Mouse (Mus musculus) kidney, embryonic 15.5 days (tissue): ENCODE measurements at regions not wholly inside any gene's neighbourhood (a gene's known extent, or its start where the extent isn't known, plus 50 kb on each side); places are given as distances from the start of the nearest gene placed in this dataset.

Experiments used
- ATAC-seq: fragments of 200-750 bp; cut with Nextera tagmentation; replicated peaks from 2 replicates; pipeline ENCODE4 v1.8.0; 2017; ENCODE audit warnings: moderate TSS enrichment; ENCODE audit not compliant: low FRiP score
- H3K27ac ChIP-seq: fragments of 300-500 bp; sonication (generic); 2 replicates; pipeline ENCODE4 v1.5.1; 2015; ENCODE audit warnings: mild to moderate bottlenecking, inconsistent platforms
- H3K27me3 ChIP-seq: fragments of 300-500 bp; sonication (generic); 2 replicates; pipeline ENCODE4 v1.6.1; 2015; ENCODE audit warnings: inconsistent platforms
- H3K36me3 ChIP-seq: fragments of 300-500 bp; sonication (generic); 2 replicates; pipeline ENCODE4 v1.6.1; 2015; ENCODE audit warnings: inconsistent platforms
- H3K4me1 ChIP-seq: fragments of 300-500 bp; sonication (generic); 2 replicates; pipeline ENCODE4 v1.6.1; 2015; ENCODE audit warnings: inconsistent platforms
- H3K4me2 ChIP-seq: fragments of 300-500 bp; sonication (generic); 2 replicates; pipeline ENCODE4 v1.6.1; 2015; ENCODE audit warnings: moderate library complexity, mild to moderate bottlenecking, inconsistent platforms
- H3K4me3 ChIP-seq: fragments of 300-500 bp; sonication (generic); replicated peaks from 2 replicates; pipeline ENCODE4 v1.5.1; 2015; ENCODE audit warnings: mild to moderate bottlenecking, inconsistent platforms
- H3K9ac ChIP-seq: fragments of 300-500 bp; sonication (generic); 2 replicates; pipeline ENCODE4 v1.6.1; 2015; ENCODE audit warnings: mild to moderate bottlenecking, inconsistent platforms
- H3K9me3 ChIP-seq: fragments of 300-500 bp; sonication (generic); replicated peaks from 2 replicates; pipeline ENCODE4 v1.6.1; 2016; ENCODE audit warnings: inconsistent platforms
- WGBS: fragments of 180-500 bp; shearing (Covaris S2); methylation state at CpG from one replicate; pipeline ENCODE4 v1.1.7; 2015; ENCODE audit warnings: mixed read lengths; 5-methylcytosine and 5-hydroxymethylcytosine counted together

- H3K27ac ChIP-seq = no peak overlapping the region
- no peaks in the 10 kb centered on the region for H3K27me3 ChIP-seq
- WGBS = 89% methylated on average over 4 of the region's 4 CpGs
- H3K4me3 ChIP-seq = no peak overlapping the region
- H3K36me3 ChIP-seq = no peaks in the 10 kb centered on the region
- ATAC-seq = no peak
- H3K9me3 ChIP-seq = no peaks in the 10 kb centered on the region
- no peaks in the 10 kb centered on the region for H3K4me1 ChIP-seq
- no peak overlapping the region for H3K4me2 ChIP-seq
- no peak overlapping the region for H3K9ac ChIP-seq
Measured at GRCm38 (mm10) chr3:4744003-4744402, 1006.6 kb upstream of the Gm8797 start.

GRCm38 (mm10) chr3:4744611-4745010 lies 1006.0 kb upstream of the Gm8797 start:
- Histone ChIP-seq H3K4me3 (no peak overlapping the region), H3K27ac (no peak overlapping the region), H3K4me2 (no peak overlapping the region), H3K4me1 (no peaks in the 10 kb centered on the region), H3K27me3 (no peaks in the 10 kb centered on the region), H3K9me3 (no peaks in the 10 kb centered on the region), H3K9ac (no peak overlapping the region), H3K36me3 (no peaks in the 10 kb centered on the region)
- 91% methylated on average over 6 of the region's 6 CpGs for WGBS
- no peak for ATAC-seq

- WGBS = 86% methylated on average over 2 of the region's 2 CpGs
- no peak overlapping the region for H3K4me3 ChIP-seq
- no peak overlapping the region for H3K27ac ChIP-seq
- H3K9ac ChIP-seq = no peak overlapping the region
- H3K27me3 ChIP-seq = no peaks in the 10 kb centered on the region
- H3K9me3 ChIP-seq = no peaks in the 10 kb centered on the region
- no peaks in the 10 kb centered on the region for H3K36me3 ChIP-seq
- H3K4me2 ChIP-seq = no peak overlapping the region
- H3K4me1 ChIP-seq = no peaks in the 10 kb centered on the region
- ATAC-seq = no peak
Measured at GRCm38 (mm10) chr3:4756099-4756498, 994.5 kb upstream of the Gm8797 start.

GRCm38 (mm10) chr3:4757113-4757512 lies 993.5 kb upstream of the Gm8797 start:
- no peak for ATAC-seq
- H3K4me2 ChIP-seq = no peak overlapping the region
- H3K9me3 ChIP-seq = no peaks in the 10 kb centered on the region
- no peaks in the 10 kb centered on the region for H3K36me3 ChIP-seq
- H3K4me1 ChIP-seq = no peaks in the 10 kb centered on the region
- no peak overlapping the region for H3K27ac ChIP-seq
- H3K27me3 ChIP-seq = no peaks in the 10 kb centered on the region
- 91% methylated on average over 1 of the region's 1 CpGs for WGBS
- H3K4me3 ChIP-seq = no peak overlapping the region
- H3K9ac ChIP-seq = no peak overlapping the region

GRCm38 (mm10) chr3:4763076-4763475 lies 987.5 kb upstream of the Gm8797 start:
- no peaks in the 10 kb centered on the region for H3K4me1 ChIP-seq
- H3K4me2 ChIP-seq = no peak overlapping the region
- H3K9ac ChIP-seq = no peak overlapping the region
- no peaks in the 10 kb centered on the region for H3K36me3 ChIP-seq
- no peak overlapping the region for H3K4me3 ChIP-seq
- H3K27ac ChIP-seq = no peak overlapping the region
- no peak for ATAC-seq
- no peaks in the 10 kb centered on the region for H3K27me3 ChIP-seq
- no peaks in the 10 kb centered on the region for H3K9me3 ChIP-seq
- 85% methylated on average over 2 of the region's 2 CpGs for WGBS

- Histone ChIP-seq H3K36me3 (no peaks in the 10 kb centered on the region), H3K9me3 (no peaks in the 10 kb centered on the region)
- no peak for ATAC-seq
Measured at GRCm38 (mm10) chr3:4776632-4777031, 974.0 kb upstream of the Gm8797 start.

GRCm38 (mm10) chr3:4785160-4785559 lies 965.4 kb upstream of the Gm8797 start:
- Histone ChIP-seq H3K4me2 (no peak overlapping the region), H3K27me3 (no peaks in the 10 kb centered on the region), H3K36me3 (no peaks in the 10 kb centered on the region), H3K9me3 (no peaks in the 10 kb centered on the region), H3K4me3 (no peak overlapping the region), H3K9ac (no peak overlapping the region), H3K27ac (no peak overlapping the region), H3K4me1 (no peaks in the 10 kb centered on the region)
- no peak for ATAC-seq
- 61% methylated on average over 1 of the region's 1 CpGs for WGBS

More at GRCm38 (mm10) chr3:4776632-4777031, 974.0 kb upstream of the Gm8797 start:
- H3K4me2 ChIP-seq = no peak overlapping the region
- H3K27me3 ChIP-seq = no peaks in the 10 kb centered on the region
- no peaks in the 10 kb centered on the region for H3K4me1 ChIP-seq
- no peak overlapping the region for H3K27ac ChIP-seq
- no peak overlapping the region for H3K9ac ChIP-seq
- no peak overlapping the region for H3K4me3 ChIP-seq

GRCm38 (mm10) chr3:4793141-4793540 lies 957.5 kb upstream of the Gm8797 start:
- H3K4me1 ChIP-seq = no peaks in the 10 kb centered on the region
- H3K9me3 ChIP-seq = no peaks in the 10 kb centered on the region
- no peaks in the 10 kb centered on the region for H3K27me3 ChIP-seq
- H3K36me3 ChIP-seq = no peaks in the 10 kb centered on the region
- H3K27ac ChIP-seq = no peak overlapping the region
- H3K4me2 ChIP-seq = no peak overlapping the region
- no peak overlapping the region for H3K9ac ChIP-seq
- no peak for ATAC-seq
- whole genome bisulfite sequencing = 89% methylated on average over 2 of the region's 2 CpGs
- H3K4me3 ChIP-seq = no peak overlapping the region

- no peaks in the 10 kb centered on the region for H3K27me3 ChIP-seq
- H3K4me2 ChIP-seq = no peak overlapping the region
- H3K4me1 ChIP-seq = no peaks in the 10 kb centered on the region
- WGBS = 59% methylated on average over 6 of the region's 6 CpGs
- no peak for ATAC-seq
- no peaks in the 10 kb centered on the region for H3K9me3 ChIP-seq
- H3K27ac ChIP-seq = no peak overlapping the region
- no peak overlapping the region for H3K9ac ChIP-seq
- no peak overlapping the region for H3K4me3 ChIP-seq
- H3K36me3 ChIP-seq = no peaks in the 10 kb centered on the region
Measured at GRCm38 (mm10) chr3:4796041-4796908, 954.3 kb upstream of the Gm8797 start.

- Histone ChIP-seq H3K27me3 (no peaks in the 10 kb centered on the region), H3K4me3 (no peak overlapping the region), H3K9me3 (no peaks in the 10 kb centered on the region), H3K9ac (no peak overlapping the region), H3K4me1 (no peaks in the 10 kb centered on the region), H3K4me2 (no peak overlapping the region), H3K27ac (no peak overlapping the region), H3K36me3 (no peaks in the 10 kb centered on the region)
- ATAC-seq = no peak
- 73% methylated on average over 8 of the region's 8 CpGs for WGBS
Measured at GRCm38 (mm10) chr3:4796909-4797566, 953.6 kb upstream of the Gm8797 start.

- H3K36me3 ChIP-seq = no peaks in the 10 kb centered on the region
- no peaks in the 10 kb centered on the region for H3K4me1 ChIP-seq
- H3K4me2 ChIP-seq = no peak overlapping the region
- 81% methylated on average over 6 of the region's 6 CpGs for WGBS
- H3K27me3 ChIP-seq = no peaks in the 10 kb centered on the region
- no peak for ATAC-seq
- H3K4me3 ChIP-seq = no peak overlapping the region
- H3K9ac ChIP-seq = no peak overlapping the region
- H3K9me3 ChIP-seq = no peaks in the 10 kb centered on the region
- no peak overlapping the region for H3K27ac ChIP-seq
Measured at GRCm38 (mm10) chr3:4797567-4797940, 953.1 kb upstream of the Gm8797 start.

- Histone ChIP-seq H3K9ac (no peak overlapping the region), H3K27me3 (no peaks in the 10 kb centered on the region), H3K4me1 (no peaks in the 10 kb centered on the region), H3K36me3 (no peaks in the 10 kb centered on the region), H3K4me2 (no peak overlapping the region), H3K4me3 (no peak overlapping the region), H3K9me3 (no peaks in the 10 kb centered on the region), H3K27ac (no peak overlapping the region)
- ATAC-seq = no peak
- 72% methylated on average over 3 of the region's 3 CpGs for WGBS
Measured at GRCm38 (mm10) chr3:4798366-4798765, 952.2 kb upstream of the Gm8797 start.
